Mouse (Mus musculus) E14TG2a.4 (cell line): ENCODE measurements around the gene Abcf2.

Experiments
- H3K27me3 ChIP-seq: 2 replicates; pipeline ENCODE4 v1.6.1; 2014; ENCODE audit warnings: low read length, control low read depth; ENCODE audit not compliant: insufficient read depth
- H3K36me3 ChIP-seq: 2 replicates; pipeline ENCODE4 v1.6.1; 2014; ENCODE audit warnings: low read length, control low read depth; ENCODE audit not compliant: insufficient read depth
- H3K4me1 ChIP-seq: replicated peaks from 2 replicates; pipeline ENCODE4 v1.6.1; 2014; ENCODE audit warnings: low read depth, low read length, control low read depth
- H3K4me3 ChIP-seq: replicated peaks from 2 replicates; pipeline ENCODE4 v1.5.1; 2014; ENCODE audit warnings: mild to moderate bottlenecking, low read length
- H3K9me3 ChIP-seq: 2 replicates; pipeline ENCODE4 v1.6.1; 2014; ENCODE audit warnings: low read length, control low read depth
- CTCF ChIP-seq: conservative IDR thresholded peaks from 2 replicates; pipeline ENCODE4 v1.5.1; 2014; ENCODE audit warnings: low read length
- NANOG ChIP-seq: IDR thresholded peaks from 2 replicates; pipeline ENCODE4 v1.6.1; 2014; ENCODE audit warnings: borderline replicate concordance, low read length, mixed read lengths
- POU5F1 ChIP-seq: IDR thresholded peaks from 2 replicates; pipeline ENCODE4 v1.6.1; 2014; ENCODE audit warnings: low read length, borderline replicate concordance

The Abcf2 gene

DNA sequence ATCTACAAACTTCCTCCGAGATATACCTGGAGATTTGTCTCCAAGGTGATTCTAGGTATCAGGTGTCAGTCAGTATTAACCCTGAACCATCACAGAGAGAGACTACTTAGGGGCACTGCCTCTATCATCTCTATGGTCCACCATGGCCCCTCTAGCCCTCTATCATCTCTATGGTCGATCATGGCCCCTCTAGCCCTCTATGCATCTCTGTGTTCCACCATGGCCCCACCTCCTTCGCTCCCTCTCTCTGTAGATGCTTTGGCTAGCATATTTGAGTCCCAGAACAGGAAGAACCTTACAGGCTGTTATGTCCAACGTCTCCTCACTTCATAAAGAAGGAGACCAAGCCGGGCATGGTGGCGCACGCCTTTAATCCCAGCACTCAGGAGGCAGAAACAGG is 34.6 kb downstream of the Abcf2 start:
- H3K9me3 ChIP-seq, result no peaks in the 10 kb centered on the region
- H3K36me3 ChIP-seq, result no peaks in the 10 kb centered on the region
- peaks cover 38% of the 10 kb centered on the region for H3K4me1 ChIP-seq

DNA sequence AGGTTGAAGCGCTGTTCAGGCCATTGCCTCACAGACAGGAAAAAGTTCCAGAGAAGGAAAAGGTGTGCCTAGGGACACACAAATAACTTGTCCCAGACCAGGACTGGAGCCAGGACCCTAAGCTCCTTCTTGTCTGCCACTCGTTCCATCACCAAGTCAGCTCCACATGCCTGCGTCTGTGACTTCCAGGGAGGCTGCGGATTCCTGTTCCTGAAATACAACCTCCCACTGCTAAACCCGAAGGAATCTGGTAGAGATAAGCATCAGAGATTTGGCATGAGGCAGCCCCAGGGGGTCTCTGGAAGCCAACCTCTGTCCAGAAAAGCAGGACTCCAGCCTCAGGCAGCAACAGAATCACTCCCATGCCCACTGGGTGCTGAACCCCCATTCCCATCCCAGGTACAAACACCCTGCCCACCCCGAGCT is 36.1 kb downstream of the Abcf2 start:
- peaks cover 21% of the 10 kb centered on the region for H3K27me3 ChIP-seq
- no peaks in the 10 kb centered on the region for H3K36me3 ChIP-seq
- no peak overlapping the region for H3K4me3 ChIP-seq
- H3K4me1 ChIP-seq, result peaks cover 49% of the 10 kb centered on the region
- TF ChIP-seq POU5F1, result no peak
- no peak for TF ChIP-seq NANOG
- H3K9me3 ChIP-seq, result no peaks in the 10 kb centered on the region

More for the DNA sequence above, 34.6 kb downstream of the Abcf2 start:
- H3K27me3 ChIP-seq, result peaks cover 13% of the 10 kb centered on the region
- no peak overlapping the region for H3K4me3 ChIP-seq
- no peak for TF ChIP-seq NANOG
- TF ChIP-seq CTCF, result no peak
- TF ChIP-seq POU5F1, result no peak

DNA sequence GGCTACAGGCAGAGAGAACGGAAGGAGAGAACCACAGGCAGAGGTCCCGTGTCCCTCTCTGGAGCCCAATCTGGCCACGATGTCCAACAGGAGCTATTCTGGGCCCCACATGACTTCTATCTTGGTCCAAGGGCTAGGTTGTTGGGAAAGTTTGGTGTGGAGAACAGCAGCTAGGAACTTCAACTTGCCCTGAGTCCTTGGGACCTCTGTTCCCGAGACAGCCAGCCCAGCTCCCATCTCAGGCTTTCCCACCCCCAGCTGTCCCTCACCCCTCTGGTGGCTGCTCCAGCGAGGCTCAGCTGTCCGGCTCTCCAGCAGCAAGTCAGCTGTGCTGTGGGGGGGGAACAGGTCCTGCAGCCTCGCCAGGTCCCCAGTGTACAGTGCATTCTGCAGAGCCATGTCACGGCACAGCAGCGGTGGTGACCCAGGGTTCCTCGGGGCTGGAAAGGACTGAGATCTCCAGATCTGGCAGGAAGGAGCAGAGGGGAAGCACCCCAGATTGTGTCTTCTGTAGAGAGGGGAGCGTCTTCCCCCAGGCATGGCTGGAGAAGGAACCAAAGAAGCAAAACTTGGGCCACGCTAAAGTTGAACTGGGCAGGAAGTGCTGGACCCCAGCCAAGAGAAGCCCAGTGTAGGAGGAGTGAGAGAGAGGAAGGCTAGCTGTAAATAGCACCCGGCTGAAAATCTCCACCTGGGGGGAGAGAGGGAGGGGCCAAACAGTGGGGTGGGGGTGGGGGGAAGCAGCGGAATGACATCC is 36.7 kb downstream of the Abcf2 start, which contains the start of gene Asb10:
Asb10 (minus strand) TSS at position 592 of the 757 bp plus-strand sequence.
- H3K4me3 ChIP-seq, result peak within 1 kb of the TSS; percentile 65
- H3K9me3 ChIP-seq, result no peaks in the 10 kb centered on the region
- H3K36me3 ChIP-seq, result no peaks in the 10 kb centered on the region
- H3K27me3 ChIP-seq, result peaks cover 21% of the 10 kb centered on the region
- TF ChIP-seq POU5F1 (no peak), NANOG (no peak), CTCF (no peak)
- H3K4me1 ChIP-seq, result peaks cover 49% of the 10 kb centered on the region

DNA sequence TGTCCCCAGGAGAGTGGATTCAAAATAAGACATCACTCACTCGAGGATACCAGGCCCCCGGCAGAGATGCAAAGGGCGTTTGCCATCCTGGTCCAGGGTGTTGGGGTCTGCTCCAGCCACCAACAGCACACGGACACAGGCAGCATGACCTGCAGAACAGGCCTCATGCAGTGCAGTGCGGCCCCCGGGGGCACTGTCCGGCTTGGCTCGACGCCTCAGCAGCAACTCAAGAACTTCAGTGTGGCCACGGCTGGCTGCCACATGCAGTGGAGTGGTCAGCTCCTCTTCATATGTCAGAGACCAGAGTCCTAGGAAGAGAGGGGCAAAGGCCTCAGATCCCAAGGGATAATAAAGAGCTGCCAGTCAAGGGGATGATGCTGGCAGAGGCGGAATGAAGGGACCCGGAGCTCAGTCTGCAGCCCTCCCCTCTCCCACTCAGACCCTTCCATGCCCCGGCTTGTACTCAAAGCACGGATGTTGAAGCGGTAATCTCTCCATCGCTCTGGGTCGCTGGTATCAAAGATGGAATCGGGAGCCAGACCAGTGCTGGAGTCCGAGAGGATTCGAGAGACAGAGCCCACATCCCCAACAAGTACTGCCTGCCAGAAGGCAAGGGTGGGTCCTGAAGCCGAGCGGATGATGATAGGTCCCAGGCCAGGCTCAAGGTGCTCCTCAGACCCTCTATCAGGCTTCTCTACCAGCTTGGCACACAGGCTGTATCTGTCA is 37.5 kb downstream of the Abcf2 start:
- H3K27me3 ChIP-seq, result peaks cover 21% of the 10 kb centered on the region
- H3K36me3 ChIP-seq, result no peaks in the 10 kb centered on the region
- H3K4me3 ChIP-seq, result 0 out of 2 replicates have a peak overlapping the region, but pooled peaks have one; percentile 35
- no peaks in the 10 kb centered on the region for H3K9me3 ChIP-seq
- peaks cover 49% of the 10 kb centered on the region for H3K4me1 ChIP-seq
- TF ChIP-seq CTCF, result no peak
- TF ChIP-seq POU5F1, result no peak
- no peak for TF ChIP-seq NANOG

DNA sequence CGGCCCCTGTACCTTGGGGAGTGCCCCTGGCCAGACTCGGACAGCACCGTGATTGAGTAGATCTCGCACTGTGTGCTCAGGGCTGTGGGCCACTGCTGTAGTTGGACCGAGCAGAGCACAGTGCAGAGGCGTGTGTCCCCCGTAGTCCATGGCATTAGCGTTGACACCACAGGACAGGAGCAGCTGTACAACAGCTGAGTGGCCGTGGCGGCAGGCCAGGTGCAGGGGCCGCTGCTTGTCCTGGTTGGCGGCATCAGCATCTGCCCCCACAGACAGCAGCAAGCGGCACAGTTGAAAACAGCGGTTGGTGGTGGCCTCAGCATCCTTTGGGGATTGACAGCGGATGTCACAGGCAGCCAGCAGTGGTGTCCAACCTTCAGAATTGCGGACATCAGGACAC is 39.6 kb downstream of the Abcf2 start:
- Histone ChIP-seq H3K27me3 (peaks cover 29% of the 10 kb centered on the region), H3K4me1 (peaks cover 61% of the 10 kb centered on the region), H3K9me3 (no peaks in the 10 kb centered on the region), H3K36me3 (no peaks in the 10 kb centered on the region), H3K4me3 (peak overlapping the region; percentile 56)
- TF ChIP-seq NANOG (no peak), POU5F1 (no peak), CTCF (no peak)

DNA sequence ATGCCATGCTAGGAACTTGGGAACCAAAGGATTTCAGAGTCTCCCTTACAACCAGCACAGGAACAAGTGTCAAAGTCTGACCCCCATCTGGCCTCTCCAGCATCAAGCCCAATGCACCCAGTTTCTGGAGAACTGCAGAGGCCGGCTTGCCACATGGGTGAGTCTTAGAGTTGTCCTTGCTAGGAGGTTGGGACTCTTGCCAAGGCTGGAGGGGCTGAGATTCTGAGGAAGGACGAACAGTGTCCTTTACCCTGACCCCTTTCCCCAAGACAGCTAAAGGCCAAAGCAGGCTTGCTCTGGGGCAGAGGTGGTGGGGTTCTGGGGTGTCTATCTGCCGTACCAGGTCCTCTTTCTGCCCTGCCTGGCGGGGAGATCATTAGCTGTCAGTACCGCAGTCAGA is 40.8 kb downstream of the Abcf2 start:
- Histone ChIP-seq H3K4me1 (peaks cover 51% of the 10 kb centered on the region), H3K4me3 (no peak overlapping the region), H3K27me3 (peaks cover 40% of the 10 kb centered on the region), H3K9me3 (no peaks in the 10 kb centered on the region), H3K36me3 (no peaks in the 10 kb centered on the region)
- TF ChIP-seq NANOG (no peak), CTCF (no peak), POU5F1 (no peak)

DNA sequence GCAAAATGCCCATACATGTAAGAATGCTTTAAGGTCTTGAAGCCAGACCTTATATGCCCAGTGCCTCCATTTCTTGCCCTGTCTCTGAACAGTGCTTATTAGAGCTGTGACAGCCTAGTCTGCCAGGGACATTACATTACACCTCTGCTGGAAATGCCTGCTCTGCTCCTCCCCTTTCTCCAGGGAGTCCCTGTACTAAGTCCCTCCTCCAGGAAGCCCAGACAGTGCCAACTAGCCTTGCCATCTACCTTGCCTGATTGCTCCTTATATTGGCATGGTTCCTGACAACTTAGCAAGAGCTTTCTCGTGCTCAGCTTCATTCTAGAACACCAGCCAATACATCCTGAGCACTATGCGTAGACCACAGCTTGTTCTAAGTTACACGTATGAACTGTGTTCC is 41.5 kb downstream of the Abcf2 start:
- Histone ChIP-seq H3K9me3 (no peaks in the 10 kb centered on the region), H3K4me3 (no peak overlapping the region)
- TF ChIP-seq NANOG, result no peak
- no peak for TF ChIP-seq POU5F1
- TF ChIP-seq CTCF, result no peak

DNA sequence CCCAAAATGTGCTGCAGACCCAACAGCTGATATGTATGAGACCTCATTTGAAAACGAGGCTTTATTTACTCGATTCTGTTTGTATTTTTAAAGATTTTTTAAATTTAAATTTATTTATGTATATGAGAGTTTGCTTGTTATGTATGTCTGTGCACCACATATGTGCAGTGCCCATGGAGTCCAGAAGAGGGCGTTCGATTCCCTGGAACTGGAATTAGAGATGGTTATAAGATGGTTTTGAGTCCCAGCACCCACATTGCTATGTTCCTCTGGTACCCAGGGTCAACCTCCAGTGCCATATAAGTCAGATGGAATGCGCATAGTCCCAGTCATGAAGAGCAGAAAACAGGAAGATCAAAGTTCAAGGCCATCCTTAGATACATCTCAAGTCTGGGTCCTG is 43.0 kb downstream of the Abcf2 start:
- H3K4me1 ChIP-seq, result peaks cover 38% of the 10 kb centered on the region
- H3K27me3 ChIP-seq, result peaks cover 48% of the 10 kb centered on the region
- no peaks in the 10 kb centered on the region for H3K36me3 ChIP-seq
- H3K4me3 ChIP-seq, result no peak overlapping the region
- TF ChIP-seq POU5F1 (no peak), CTCF (peak; percentile 64), NANOG (no peak)
- no peaks in the 10 kb centered on the region for H3K9me3 ChIP-seq

More for the DNA sequence above, 41.5 kb downstream of the Abcf2 start:
- Histone ChIP-seq H3K36me3 (no peaks in the 10 kb centered on the region), H3K27me3 (peaks cover 48% of the 10 kb centered on the region), H3K4me1 (peaks cover 45% of the 10 kb centered on the region)

DNA sequence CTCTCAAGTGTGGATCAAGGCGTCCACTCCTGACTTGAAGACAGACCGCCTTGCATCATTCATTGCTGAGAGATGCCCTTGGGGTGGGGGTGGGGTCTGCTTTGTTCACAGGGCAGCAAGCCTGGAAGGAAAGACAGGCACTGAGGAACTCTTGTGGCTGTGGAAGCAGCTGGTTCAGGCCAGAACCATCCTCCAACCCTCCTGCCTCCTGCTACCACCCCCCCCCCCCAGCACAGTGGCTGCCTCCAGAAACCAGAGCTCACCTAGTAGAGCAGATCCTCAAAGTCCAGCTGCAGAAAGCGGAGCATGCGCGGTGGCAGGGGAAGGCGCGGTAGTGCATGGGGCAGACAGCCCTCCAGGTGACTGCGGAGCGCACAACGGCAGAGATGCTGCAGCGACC is 43.9 kb downstream of the Abcf2 start:
- peak overlapping the region; percentile 60 for H3K4me3 ChIP-seq
- TF ChIP-seq CTCF (no peak), NANOG (no peak), POU5F1 (no peak)

More for the DNA sequence above, 43.9 kb downstream of the Abcf2 start:
- peaks cover 38% of the 10 kb centered on the region for H3K4me1 ChIP-seq
- no peaks in the 10 kb centered on the region for H3K9me3 ChIP-seq
- no peaks in the 10 kb centered on the region for H3K36me3 ChIP-seq
- peaks cover 57% of the 10 kb centered on the region for H3K27me3 ChIP-seq
